Mouse (Mus musculus): Measurements from ENCODE around the gene Tmem169. TPM values are rescaled to one million over a fixed set of nuclear protein-coding genes. Genes with fewer than 3 reads are reported as not detected.
"Not testable (repeated sequence)": the region's sequence is repeated elsewhere in the genome, so short reads cannot be mapped to it uniquely, and the experiment has no call there.

Tmem169 gene
- 23.2 and 28.8 TPM in 2 replicates for polyA plus RNA-seq (2014; fragmentation: Nextera tagmentation; extraction: Ambion mirVana)

DNA sequence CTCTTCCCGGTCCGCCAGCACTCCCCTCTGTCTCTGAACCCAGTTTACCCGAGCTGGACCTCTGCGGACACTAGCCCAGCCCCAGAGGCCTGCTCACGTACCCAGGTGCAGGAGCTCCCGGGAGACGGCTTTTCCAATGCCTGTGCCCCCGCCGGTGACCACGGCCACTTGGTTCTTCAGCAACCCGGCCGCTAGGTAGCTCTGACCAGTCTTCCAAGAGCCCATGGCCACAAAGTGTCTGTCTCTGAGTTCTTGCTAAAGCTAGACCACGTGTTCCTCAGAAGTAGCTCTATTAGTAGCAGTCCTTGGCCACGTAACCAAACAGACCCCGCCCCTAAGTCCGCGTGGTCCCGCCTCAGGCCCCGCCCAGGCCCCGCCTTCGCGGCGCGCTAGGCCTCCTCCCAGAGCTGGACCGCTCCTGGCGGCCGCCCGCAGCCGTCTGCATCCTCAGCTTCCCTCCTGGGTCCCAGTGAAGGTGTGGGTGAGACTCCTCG, at the start of gene Tmem169, which contains the start of gene Pecr:
Gene Tmem169 (plus strand): TSS at position 378 of the 494 bp plus-strand sequence.
Gene Pecr (minus strand): TSS at position 323 of the 494 bp plus-strand sequence.
- Histone ChIP-seq H3K4me1 (ENCODE audit: control insufficient read depth, insufficient read depth, low read length) (peaks cover 18% of the 10 kb centered on the region), H3K9me3 (replicated peaks; ENCODE audit: control insufficient read depth, low read length) (no peaks in the 10 kb centered on the region), H3K9ac (ENCODE audit: low read length) (peak within 1 kb of the TSS; percentile 65), H3K4me2 (ENCODE audit: low read length) (peak within 1 kb of the TSS; percentile 89), H3K36me3 (ENCODE audit: control insufficient read depth, insufficient read depth, low read length) (0 out of 2 replicates have a peak, but pooled peaks cover under 1% of the 10 kb centered on the region), H3K27me3 (replicated peaks; ENCODE audit: control insufficient read depth, insufficient read depth, low read length) (no peaks in the 10 kb centered on the region), H3K4me3 (ENCODE audit: low read depth, low read length) (peak within 1 kb of the TSS; percentile 48), H3K27ac (ENCODE audit: low read depth, low read length) (peak within 1 kb of the TSS; percentile 55)
- under 1% methylated on average over 30 of the region's 30 CpGs for WGBS
- ATAC-seq (peak; percentile 99), DNase-seq (ENCODE audit: low spot score) (peak; percentile 95)

DNA sequence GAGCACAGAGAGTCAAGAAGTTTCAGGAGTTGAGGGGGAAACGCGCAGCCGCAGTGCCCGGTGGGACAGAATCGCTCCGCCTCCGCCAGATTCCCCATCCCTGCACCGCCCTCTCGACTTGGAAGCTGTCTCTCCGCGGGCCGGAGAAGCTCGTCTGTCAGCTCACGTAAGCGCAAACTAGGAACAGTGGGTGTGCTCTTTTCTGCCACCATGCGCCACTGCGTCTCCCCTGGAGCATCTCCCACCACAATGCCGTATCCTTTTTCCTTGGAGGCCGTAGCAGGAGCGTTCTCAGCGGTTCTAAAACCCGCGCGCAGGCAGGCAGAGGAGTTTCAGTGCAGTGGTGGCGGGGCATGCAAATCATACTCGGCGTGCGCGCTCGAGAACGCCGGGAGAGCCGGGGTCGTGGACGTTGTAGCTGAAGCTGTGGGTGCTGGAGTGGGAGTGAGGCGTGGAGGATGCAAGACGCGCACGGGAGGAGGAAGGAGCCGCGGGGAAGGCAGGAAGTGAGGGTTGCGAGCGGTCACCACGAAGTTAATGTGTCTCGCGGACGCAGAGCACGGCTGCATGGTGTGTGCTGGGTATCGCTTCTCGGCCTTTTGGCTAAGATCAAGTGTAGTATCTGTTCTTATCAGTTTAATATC, 47.7 kb upstream of the Tmem169 start:
- H3K9me3 ChIP-seq (replicated peaks; ENCODE audit: control insufficient read depth, low read length); H3K4me1 ChIP-seq (ENCODE audit: control insufficient read depth, insufficient read depth, low read length); H3K27me3 ChIP-seq (replicated peaks; ENCODE audit: control insufficient read depth, insufficient read depth, low read length); H3K36me3 ChIP-seq (ENCODE audit: control insufficient read depth, insufficient read depth, low read length): not testable (repeated sequence)
- peak overlapping the region; percentile 63; the same call in 1 of the 2 replicates for H3K27ac ChIP-seq (ENCODE audit: low read depth, low read length)
- peak; percentile 92 for ATAC-seq
- 0% methylated on average over 35 of the region's 50 CpGs for WGBS
- H3K4me2 ChIP-seq (ENCODE audit: low read length) = peak overlapping the region; percentile 59
- H3K9ac ChIP-seq (ENCODE audit: low read length) = peak overlapping the region; percentile 64
- peak; percentile 87 for DNase-seq (ENCODE audit: low spot score)
- peak overlapping the region; percentile 47 for H3K4me3 ChIP-seq (ENCODE audit: low read depth, low read length)

DNA sequence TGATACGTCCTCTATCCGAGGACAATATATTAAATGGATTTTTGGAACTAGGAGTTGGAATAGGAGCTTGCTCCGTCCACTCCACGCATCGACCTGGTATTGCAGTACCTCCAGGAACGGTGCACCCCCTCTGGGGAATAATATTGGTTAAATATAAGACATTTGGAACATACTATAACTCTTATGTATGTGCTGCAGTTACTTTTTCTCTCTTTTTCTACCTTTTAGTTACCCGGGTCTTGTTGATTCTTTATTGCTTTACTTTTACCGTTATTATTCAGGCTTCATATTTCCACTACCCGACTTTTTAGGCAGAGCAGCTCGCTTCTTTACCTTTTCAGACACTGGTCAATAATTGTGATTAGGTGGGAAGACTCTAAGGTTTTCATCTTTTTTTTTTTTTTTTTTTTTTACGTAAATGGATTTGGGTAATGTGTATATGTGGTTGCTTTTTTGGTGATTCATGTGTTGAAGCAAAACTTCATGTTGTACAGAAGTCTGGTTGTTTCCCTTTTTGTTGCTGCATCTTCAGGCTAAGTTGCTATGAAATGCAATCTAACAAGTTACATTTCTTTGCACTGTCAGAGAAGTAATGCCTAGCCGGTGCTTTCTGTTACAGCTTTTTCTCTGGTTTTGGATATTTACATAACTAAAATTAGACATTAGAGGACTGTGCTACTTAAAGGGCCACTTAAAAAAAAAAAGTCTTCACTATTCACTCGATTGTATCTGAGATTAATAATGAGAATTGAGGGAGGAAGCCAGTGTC, 47.0 kb upstream of the Tmem169 start:
- ATAC-seq (no peak), DNase-seq (ENCODE audit: low spot score) (no peak)
- Histone ChIP-seq H3K27ac (ENCODE audit: low read depth, low read length) (no peak overlapping the region), H3K4me1 (ENCODE audit: control insufficient read depth, insufficient read depth, low read length) (no peaks in the 10 kb centered on the region), H3K27me3 (replicated peaks; ENCODE audit: control insufficient read depth, insufficient read depth, low read length) (0 out of 2 replicates have a peak, but pooled peaks cover 3% of the 10 kb centered on the region), H3K9me3 (replicated peaks; ENCODE audit: control insufficient read depth, low read length) (no peaks in the 10 kb centered on the region), H3K9ac (ENCODE audit: low read length) (no peak overlapping the region), H3K4me2 (ENCODE audit: low read length) (peak overlapping the region; percentile 40), H3K36me3 (ENCODE audit: control insufficient read depth, insufficient read depth, low read length) (no peaks in the 10 kb centered on the region), H3K4me3 (ENCODE audit: low read depth, low read length) (0 out of 2 replicates have a peak overlapping the region, but pooled peaks have one; percentile 15)
- 11% methylated on average over 10 of the region's 13 CpGs for WGBS

GRCm38 (mm10) chr1:72238016-72238580, 46.1 kb upstream of the Tmem169 start:
- H3K4me2 ChIP-seq (ENCODE audit: low read length) = no peak overlapping the region
- no peaks in the 10 kb centered on the region for H3K9me3 ChIP-seq (replicated peaks; ENCODE audit: control insufficient read depth, low read length)
- H3K9ac ChIP-seq (ENCODE audit: low read length) = no peak overlapping the region
- H3K4me1 ChIP-seq (ENCODE audit: control insufficient read depth, insufficient read depth, low read length) = no peaks in the 10 kb centered on the region
- no peak for DNase-seq (ENCODE audit: low spot score)
- no peak for ATAC-seq
- H3K4me3 ChIP-seq (ENCODE audit: low read depth, low read length) = no peak overlapping the region
- 66% methylated on average over 10 of the region's 10 CpGs for WGBS
- H3K27me3 ChIP-seq (replicated peaks; ENCODE audit: control insufficient read depth, insufficient read depth, low read length) = 0 out of 2 replicates have a peak, but pooled peaks cover under 1% of the 10 kb centered on the region
- no peak overlapping the region for H3K27ac ChIP-seq (ENCODE audit: low read depth, low read length)
- H3K36me3 ChIP-seq (ENCODE audit: control insufficient read depth, insufficient read depth, low read length) = no peaks in the 10 kb centered on the region

DNA sequence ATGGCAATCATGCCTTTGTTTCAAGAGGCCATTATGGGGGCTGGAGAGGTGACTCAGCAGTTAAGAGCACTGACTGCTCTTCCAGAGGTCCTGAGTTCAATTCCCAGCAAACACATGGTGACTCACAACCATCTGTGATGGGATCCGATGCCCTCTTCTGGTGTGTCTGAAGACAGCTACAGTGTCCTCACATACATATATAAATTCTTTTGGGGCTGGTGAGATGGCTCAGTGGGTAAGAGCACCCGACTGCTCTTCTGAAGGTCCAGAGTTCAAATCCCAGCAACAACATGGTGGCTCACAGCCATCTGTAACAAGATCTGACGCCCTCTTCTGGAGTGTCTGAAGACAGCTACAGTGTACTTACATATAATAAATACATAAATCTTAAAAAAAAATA, 45.1 kb upstream of the Tmem169 start:
- ATAC-seq; DNase-seq (ENCODE audit: low spot score); H3K9ac ChIP-seq (ENCODE audit: low read length); H3K4me2 ChIP-seq (ENCODE audit: low read length); H3K36me3 ChIP-seq (ENCODE audit: control insufficient read depth, insufficient read depth, low read length); H3K4me1 ChIP-seq (ENCODE audit: control insufficient read depth, insufficient read depth, low read length); H3K9me3 ChIP-seq (replicated peaks; ENCODE audit: control insufficient read depth, low read length); H3K27ac ChIP-seq (ENCODE audit: low read depth, low read length); H3K4me3 ChIP-seq (ENCODE audit: low read depth, low read length); H3K27me3 ChIP-seq (replicated peaks; ENCODE audit: control insufficient read depth, insufficient read depth, low read length): not testable (repeated sequence)
- WGBS = 82% methylated on average over 3 of the region's 3 CpGs

GRCm38 (mm10) chr1:72242581-72243143, 41.5 kb upstream of the Tmem169 start:
- WGBS = 89% methylated on average over 5 of the region's 5 CpGs
- Histone ChIP-seq H3K36me3 (ENCODE audit: control insufficient read depth, insufficient read depth, low read length) (no peaks in the 10 kb centered on the region), H3K4me2 (ENCODE audit: low read length) (no peak overlapping the region), H3K9ac (ENCODE audit: low read length) (no peak overlapping the region), H3K27me3 (replicated peaks; ENCODE audit: control insufficient read depth, insufficient read depth, low read length) (no peaks in the 10 kb centered on the region), H3K4me3 (ENCODE audit: low read depth, low read length) (no peak overlapping the region), H3K4me1 (ENCODE audit: control insufficient read depth, insufficient read depth, low read length) (no peaks in the 10 kb centered on the region), H3K27ac (ENCODE audit: low read depth, low read length) (no peak overlapping the region), H3K9me3 (replicated peaks; ENCODE audit: control insufficient read depth, low read length) (no peaks in the 10 kb centered on the region)
- no peak for DNase-seq (ENCODE audit: low spot score)
- ATAC-seq = no peak

DNA sequence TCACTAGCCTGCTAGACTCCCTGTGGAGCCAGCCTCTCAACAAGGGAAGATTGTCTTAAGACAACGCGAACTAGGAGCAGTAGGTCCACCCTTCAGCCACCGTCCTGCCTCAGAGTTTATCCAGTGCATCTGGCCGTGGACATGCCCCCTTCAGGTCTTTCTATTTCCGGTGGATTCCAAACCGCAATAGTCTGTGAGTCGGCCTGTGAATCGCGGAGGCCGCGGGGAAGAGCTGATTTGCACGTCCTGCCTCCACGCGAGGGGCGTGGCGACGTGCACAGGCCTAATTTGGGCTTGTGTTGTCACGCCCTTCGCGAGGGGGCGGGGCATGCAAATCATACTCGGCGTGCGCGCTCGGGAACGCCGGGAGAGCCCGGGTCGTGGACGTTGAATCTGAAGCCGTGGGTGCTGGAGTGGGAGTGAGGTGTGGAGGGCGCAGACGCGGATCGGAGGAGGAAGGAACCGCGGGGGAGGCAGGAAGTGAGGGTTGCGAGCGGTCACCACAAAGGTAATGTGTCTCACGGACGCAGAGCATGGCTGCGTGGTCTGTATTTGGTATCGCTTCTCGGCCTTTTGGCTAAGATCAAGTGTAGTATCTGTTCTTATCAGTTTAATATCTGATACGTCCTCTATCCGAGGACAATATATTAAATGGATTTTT, 40.4 kb upstream of the Tmem169 start:
- Histone ChIP-seq H3K4me3 (ENCODE audit: low read depth, low read length) (peak overlapping the region; percentile 39), H3K9ac (ENCODE audit: low read length) (peak overlapping the region; percentile 89), H3K4me1 (ENCODE audit: control insufficient read depth, insufficient read depth, low read length) (no peaks in the 10 kb centered on the region), H3K36me3 (ENCODE audit: control insufficient read depth, insufficient read depth, low read length) (no peaks in the 10 kb centered on the region), H3K9me3 (replicated peaks; ENCODE audit: control insufficient read depth, low read length) (no peaks in the 10 kb centered on the region), H3K4me2 (ENCODE audit: low read length) (peak overlapping the region; percentile 51), H3K27me3 (replicated peaks; ENCODE audit: control insufficient read depth, insufficient read depth, low read length) (no peaks in the 10 kb centered on the region), H3K27ac (ENCODE audit: low read depth, low read length) (peak overlapping the region; percentile 97)
- DNase-seq (ENCODE audit: low spot score) (peak; percentile 97), ATAC-seq (peak; percentile 97)
- 1% methylated on average over 46 of the region's 47 CpGs for WGBS

All from forebrain, embryonic 14.5 days (tissue).